Mouse (Mus musculus): ENCODE data around the gene Utp3. TPM values are rescaled to one million over a fixed set of nuclear protein-coding genes. Genes with fewer than 3 reads are reported as not detected.
A peak's percentile ranks its signal among the peaks of the same experiment; 100 is the strongest.
"Not testable (repeated sequence)": the region's sequence is repeated elsewhere in the genome, so short reads cannot be mapped to it uniquely, and the experiment has no call there.

Utp3 gene
- total RNA-seq (2021), result 10 to 100 TPM; 23.6 to 25.7 TPM
- long read RNA-seq, experiment 1, transcript Utp3-201 (1 exons, 1,629 nt), result major isoform, 28 of 29 reads
- long read RNA-seq, experiment 1, partial matches to known transcripts, result 0 of 29 reads
- long read RNA-seq, experiment 1, other reads (novel, unspliced or antisense), result 1 of 29 reads
- long read RNA-seq, experiment 2, transcript Utp3-201 (1 exons, 1,629 nt), result major isoform, 28 of 28 reads
- long read RNA-seq, experiment 2, partial matches to known transcripts, result 0 of 28 reads
- long read RNA-seq, experiment 2, other reads (novel, unspliced or antisense), result 0 of 28 reads

DNA sequence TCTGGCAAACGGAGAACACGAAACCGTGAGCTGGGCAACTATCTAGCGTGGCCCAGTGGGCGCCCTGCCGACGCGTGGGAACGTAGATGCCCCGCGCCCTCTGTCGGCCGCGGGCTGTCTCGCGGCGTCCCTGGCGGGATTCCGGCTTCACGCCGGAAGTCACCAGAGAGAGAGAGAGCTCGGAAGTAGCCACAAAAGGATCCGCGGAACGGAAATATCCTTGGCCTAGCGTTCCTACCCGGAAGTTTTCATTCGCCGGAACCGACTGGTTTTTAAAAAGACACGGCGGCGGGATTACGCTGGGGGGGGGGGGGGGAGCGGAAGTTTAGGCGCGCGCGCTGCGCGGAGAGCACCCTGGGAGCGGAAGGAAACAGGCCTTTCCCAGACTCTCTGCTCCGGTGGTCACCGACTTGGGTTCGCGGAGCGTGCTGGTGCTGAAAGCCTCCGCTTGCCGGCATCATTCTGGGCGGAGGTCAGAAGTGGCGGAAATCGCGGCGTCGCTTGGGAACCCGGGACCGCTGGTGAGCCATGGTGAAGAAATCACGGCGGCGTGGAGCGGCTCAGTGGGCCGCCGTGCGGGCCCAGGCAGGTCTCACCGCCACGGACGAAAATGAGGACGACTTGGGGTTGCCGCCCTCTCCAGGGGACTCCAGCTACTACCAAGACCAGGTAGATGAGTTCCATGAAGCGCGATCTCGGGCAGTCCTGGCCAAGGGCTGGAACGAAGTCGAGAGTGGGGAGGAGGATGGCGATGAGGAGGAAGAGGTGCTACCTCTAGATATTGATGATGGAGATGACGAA lies at the start of gene Utp3:
TSS of gene Utp3 (plus strand) at position 377 of the 801 bp plus-strand sequence.
- intact Hi-C loops (cut with DNase I), result no loop called here
- peak; percentile 92 for TF ChIP-seq CTCF (IDR thresholded peaks at IDR 0.05)

DNA sequence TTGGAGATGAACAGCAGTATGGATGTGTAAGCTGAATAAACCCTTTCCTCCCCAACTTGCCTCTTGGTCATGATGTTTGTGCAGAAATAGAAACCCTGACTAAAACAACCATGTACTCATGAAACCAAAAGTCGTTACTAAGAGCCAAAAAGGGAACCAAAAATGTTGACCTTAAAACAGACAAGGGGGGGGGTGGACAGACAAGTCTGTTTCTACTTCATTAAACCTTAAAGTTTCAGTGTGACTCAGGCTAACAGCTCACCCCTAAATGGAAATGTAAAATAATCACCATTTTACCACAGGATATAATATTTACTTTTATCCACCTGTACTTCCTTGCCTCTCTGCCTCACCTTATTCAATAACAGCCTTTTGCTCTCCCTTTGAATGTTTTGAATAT lies 45.7 kb upstream of the Utp3 start:
- no peak for DNase-seq
- intact Hi-C loops (cut with DNase I), result no loop called here
- Histone ChIP-seq H3K4me3 (no peak overlapping the region), H3K27ac (no peak overlapping the region)
- TF ChIP-seq CTCF (IDR thresholded peaks at IDR 0.05), result no peak

More for the DNA sequence above, at the start of gene Utp3:
- H3K27ac ChIP-seq, result peak within 1 kb of the TSS; percentile 98
- peak within 1 kb of the TSS; percentile 76 for H3K4me3 ChIP-seq
- peak; percentile 93 for DNase-seq

GRCm38 (mm10) chr5:88508990-88509389 lies 45.3 kb upstream of the Utp3 start:
- no peak overlapping the region for H3K27ac ChIP-seq
- no peak for DNase-seq
- intact Hi-C loops (cut with DNase I), result no loop called here
- TF ChIP-seq CTCF (IDR thresholded peaks at IDR 0.05), result no peak
- H3K4me3 ChIP-seq, result no peak overlapping the region

- H3K27ac ChIP-seq, result no peak overlapping the region
- DNase-seq, result no peak
- no peak overlapping the region for H3K4me3 ChIP-seq
- peak; percentile 74 for TF ChIP-seq CTCF (IDR thresholded peaks at IDR 0.05)
- intact Hi-C loops (cut with DNase I), result no loop called here
Observed at GRCm38 (mm10) chr5:88519232-88519631, 35.0 kb upstream of the Utp3 start.

DNA sequence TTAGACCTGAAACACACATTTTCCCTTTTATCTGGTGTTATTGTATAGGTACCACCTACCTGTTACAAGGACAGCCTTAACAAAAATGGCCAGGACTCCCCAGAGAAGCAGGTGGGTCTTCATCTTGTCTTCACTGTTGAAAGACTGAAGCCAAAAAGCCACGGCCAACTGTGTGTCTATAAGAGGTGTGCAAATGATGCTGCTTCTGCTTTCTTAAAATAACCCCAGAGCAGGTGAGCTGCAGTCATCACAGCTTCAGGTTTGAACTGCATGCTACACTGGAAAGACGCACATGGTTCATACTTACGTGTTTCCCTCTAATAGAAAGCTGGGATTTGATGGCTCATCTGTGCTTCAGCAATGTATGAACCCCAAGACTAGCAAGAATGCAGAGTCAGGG lies 26.6 kb upstream of the Utp3 start, which contains the start of gene Jchain:
TSS of gene Jchain (minus strand) at position 235 of the 400 bp plus-strand sequence.
- Histone ChIP-seq H3K27ac (no peak within 1 kb of the TSS), H3K4me3 (no peak within 1 kb of the TSS)
- no peak for DNase-seq
- intact Hi-C loops (cut with DNase I), result no loop called here
- TF ChIP-seq CTCF (IDR thresholded peaks at IDR 0.05), result no peak

GRCm38 (mm10) chr5:88530908-88531307 lies 23.4 kb upstream of the Utp3 start:
- no peak for DNase-seq
- Histone ChIP-seq H3K4me3 (no peak overlapping the region), H3K27ac (no peak overlapping the region)
- intact Hi-C loops (cut with DNase I), result no loop called here
- no peak for TF ChIP-seq CTCF (IDR thresholded peaks at IDR 0.05)

- intact Hi-C loops (cut with DNase I), result no loop called here
- no peak for TF ChIP-seq CTCF (IDR thresholded peaks at IDR 0.05)
- H3K4me3 ChIP-seq, result no peak overlapping the region
- no peak overlapping the region for H3K27ac ChIP-seq
- no peak for DNase-seq
Observed at GRCm38 (mm10) chr5:88534697-88535096, 19.6 kb upstream of the Utp3 start.

- no peak for DNase-seq
- TF ChIP-seq CTCF (IDR thresholded peaks at IDR 0.05), result no peak
- H3K4me3 ChIP-seq, result no peak overlapping the region
- no peak overlapping the region for H3K27ac ChIP-seq
- intact Hi-C loops (cut with DNase I), result no loop called here
Observed at GRCm38 (mm10) chr5:88540845-88541244, 13.4 kb upstream of the Utp3 start.

- Histone ChIP-seq H3K4me3 (peak overlapping the region; percentile 48), H3K27ac (no peak overlapping the region; the same call in 1 of the 2 replicates)
- peak; percentile 79 for TF ChIP-seq CTCF (IDR thresholded peaks at IDR 0.05)
- intact Hi-C loops (cut with DNase I), result no loop called here
- peak; percentile 39 for DNase-seq
Observed at GRCm38 (mm10) chr5:88542651-88543282, 11.5 kb upstream of the Utp3 start.

GRCm38 (mm10) chr5:88544411-88544810 lies 9.9 kb upstream of the Utp3 start:
- H3K27ac ChIP-seq; DNase-seq; intact Hi-C loops (cut with DNase I); H3K4me3 ChIP-seq: not testable (repeated sequence)

DNA sequence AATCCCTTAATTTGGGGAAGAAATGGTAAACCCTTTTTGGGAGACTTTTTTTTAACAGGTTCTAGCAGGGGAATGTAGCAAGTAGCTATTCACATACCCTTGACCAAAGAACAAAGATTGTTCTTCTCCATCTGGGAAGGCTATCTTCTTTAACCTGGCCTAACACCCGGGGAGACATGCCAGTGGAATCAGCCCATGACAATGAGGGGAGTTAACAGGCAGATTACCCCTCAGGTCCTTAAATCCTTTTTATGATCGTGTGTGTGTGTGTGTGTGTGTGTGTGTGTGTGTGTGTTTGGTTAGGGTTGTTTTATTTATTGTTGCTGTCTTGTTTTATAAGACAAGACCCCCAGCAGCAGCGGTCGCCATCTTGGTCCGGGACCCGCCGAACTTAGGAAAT lies 8.7 kb upstream of the Utp3 start:
- intact Hi-C loops (cut with DNase I), result no loop called here
- DNase-seq, result no peak
- no peak for TF ChIP-seq CTCF (IDR thresholded peaks at IDR 0.05)
- no peak overlapping the region for H3K4me3 ChIP-seq
- H3K27ac ChIP-seq, result no peak overlapping the region

DNA sequence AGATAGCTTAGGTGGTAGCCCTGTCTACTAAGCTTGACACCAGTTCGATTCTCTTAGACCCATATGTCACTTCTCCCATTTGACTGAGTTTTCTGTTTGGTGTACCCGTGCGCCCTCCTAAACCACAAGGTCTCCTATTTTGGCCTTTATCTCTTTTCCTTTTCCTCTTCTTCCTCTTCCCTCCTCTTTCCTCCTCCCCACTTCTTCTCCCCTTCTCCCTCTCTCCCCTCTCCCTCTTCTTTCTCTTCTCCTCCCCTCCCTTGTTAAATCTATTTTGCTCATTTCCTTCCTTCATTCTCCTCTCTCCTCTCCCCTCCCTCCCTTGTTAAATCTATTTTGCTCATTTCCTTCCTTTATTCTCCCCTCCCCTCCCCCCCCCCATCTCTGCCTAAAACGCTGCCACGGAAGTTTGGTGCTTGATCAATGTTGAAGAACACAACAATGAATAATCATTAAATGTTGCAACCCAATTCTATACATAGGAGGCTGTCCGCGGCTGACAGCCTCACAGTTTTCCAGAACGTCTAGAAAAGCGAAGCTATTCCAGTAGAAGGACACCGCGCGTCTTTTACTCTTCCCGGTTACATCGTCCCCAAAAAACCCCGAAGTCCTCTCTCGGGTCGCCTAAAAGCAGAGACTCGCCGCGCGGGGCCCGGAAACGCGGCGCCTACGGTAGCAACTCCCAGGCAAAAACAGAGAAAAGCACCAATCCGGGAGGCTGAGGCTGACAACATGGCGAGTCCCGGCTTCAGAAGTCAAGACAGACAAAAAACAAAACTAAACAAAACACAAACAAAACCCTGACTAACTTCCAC lies 784 bp upstream of the Utp3 start:
- Histone ChIP-seq H3K27ac (peak overlapping the region; percentile 98), H3K4me3 (peak overlapping the region; percentile 76)
- DNase-seq, result no peak
- TF ChIP-seq CTCF (IDR thresholded peaks at IDR 0.05), result no peak
- intact Hi-C loops (cut with DNase I), result no loop called here

All from gastrocnemius, adult 2 months (tissue).